Comparison of ENCODE assay signal across 8 mouse cellular contexts in the genomic region with DNA sequence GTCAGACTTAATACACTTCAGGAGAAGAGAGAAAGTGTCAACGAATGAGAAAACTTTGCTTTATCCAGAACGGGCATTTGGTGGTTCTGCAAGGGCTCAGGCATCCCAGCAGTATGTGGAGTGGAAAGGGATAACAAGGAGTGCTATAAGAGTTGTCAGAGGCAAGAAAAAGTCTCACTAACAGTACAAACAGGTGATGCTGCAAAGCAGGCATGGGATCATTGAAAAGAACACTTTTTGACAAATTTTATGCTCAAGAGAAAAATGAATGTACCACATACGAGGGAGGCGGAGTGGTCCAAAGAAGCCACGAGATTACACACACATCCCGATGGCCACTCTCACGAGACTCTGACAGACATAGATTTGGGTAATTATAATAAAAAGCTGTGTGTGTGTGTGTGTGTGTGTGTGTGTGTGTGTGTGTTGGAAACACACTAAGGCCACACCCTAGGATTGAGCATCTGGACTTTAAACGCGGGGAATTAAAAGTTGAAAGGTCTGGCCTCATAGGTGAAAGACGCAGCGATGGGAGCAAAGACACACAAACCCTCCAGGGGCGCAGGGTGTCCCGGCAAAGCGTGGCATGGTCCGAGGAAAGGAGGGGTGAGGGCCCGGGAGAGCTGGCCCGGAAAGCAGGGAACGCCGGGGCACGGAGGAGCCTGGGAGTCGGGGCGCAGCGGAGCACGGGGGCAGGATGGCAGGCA.
DNase-seq lines count a peak whose midpoint lies in the region; ATAC-seq and TF ChIP-seq lines count a peak whose summit lies in the region.

No protein-coding gene starts in this region.

- no peaks in the 10 kb centered on the region for H3K4me1 ChIP-seq in ES-Bruce4 (ENCODE audit: control insufficient read depth, insufficient read depth, low read length)
- H3K4me1 ChIP-seq in hindbrain, embryonic 14.5 days (replicated peaks; ENCODE audit: control insufficient read depth, insufficient read depth, low read length) = peaks cover 14% of the 10 kb centered on the region
- peaks cover 3% of the 10 kb centered on the region; the same call in 1 of the 2 replicates for H3K4me1 ChIP-seq in lung, postnatal 0 days (ENCODE audit: insufficient read depth, low read depth, low read length)
- H3K4me1 ChIP-seq in stomach, embryonic 16.5 days (ENCODE audit: control insufficient read depth, insufficient read depth, low read length) = peaks cover 28% of the 10 kb centered on the region

- no peak for TF ChIP-seq CTCF in gastrocnemius, adult 2 months (IDR thresholded peaks at IDR 0.05)
- no peak for TF ChIP-seq CTCF in ES-Bruce4 (IDR thresholded peaks at IDR 0.05; ENCODE audit: low read depth, low read length)
- peak; percentile 33 for TF ChIP-seq CTCF in lung, postnatal 0 days (IDR thresholded peaks at IDR 0.05)

- TF ChIP-seq EP300 in ES-Bruce4 (IDR thresholded peaks at IDR 0.05; ENCODE audit: insufficient read depth, low read depth, low read length) = no peak
- no peak for TF ChIP-seq EP300 in lung, postnatal 0 days (IDR thresholded peaks at IDR 0.05)

- H3K27me3 ChIP-seq in ES-Bruce4 (ENCODE audit: control insufficient read depth, insufficient read depth, low read length, poor library complexity, severe bottlenecking) = no peaks in the 10 kb centered on the region
- H3K27me3 ChIP-seq in hindbrain, embryonic 14.5 days (ENCODE audit: control insufficient read depth, insufficient read depth, low read length) = no peaks in the 10 kb centered on the region
- H3K27me3 ChIP-seq in lung, postnatal 0 days (replicated peaks; ENCODE audit: insufficient read depth, low read length) = no peaks in the 10 kb centered on the region
- H3K27me3 ChIP-seq in stomach, embryonic 16.5 days (ENCODE audit: control insufficient read depth, insufficient read depth, low read length) = no peaks in the 10 kb centered on the region

- H3K4me2 ChIP-seq in hindbrain, embryonic 14.5 days (replicated peaks) = peak overlapping the region; percentile 70
- H3K4me2 ChIP-seq in lung, postnatal 0 days (replicated peaks; ENCODE audit: low read depth, low read length) = peak overlapping the region; percentile 97
- H3K4me2 ChIP-seq in stomach, embryonic 16.5 days (ENCODE audit: low read depth, low read length) = peak overlapping the region; percentile 78

- peak overlapping the region; percentile 95 for H3K4me3 ChIP-seq in gastrocnemius, adult 2 months
- H3K4me3 ChIP-seq in ES-Bruce4 (ENCODE audit: low read depth, low read length) = peak overlapping the region; percentile 97
- peak overlapping the region; percentile 88 for H3K4me3 ChIP-seq in hindbrain, embryonic 14.5 days (replicated peaks; ENCODE audit: low read length)
- peak overlapping the region; percentile 81 for H3K4me3 ChIP-seq in lung, postnatal 0 days (ENCODE audit: low read depth, low read length)
- H3K4me3 ChIP-seq in stomach, embryonic 16.5 days (replicated peaks; ENCODE audit: low read length) = peak overlapping the region; percentile 84

- 2% methylated on average over 22 of the region's 24 CpGs for WGBS in hindbrain, embryonic 14.5 days
- 1% methylated on average over 19 of the region's 24 CpGs for WGBS in lung, postnatal 0 days
- 2% methylated on average over 24 of the region's 24 CpGs for WGBS in stomach, embryonic 16.5 days

- H3K27ac ChIP-seq in gastrocnemius, adult 2 months = peak overlapping the region; percentile 95
- H3K27ac ChIP-seq in ES-Bruce4 (ENCODE audit: insufficient read depth, low read length) = peak overlapping the region; percentile 87
- H3K27ac ChIP-seq in hindbrain, embryonic 14.5 days = peak overlapping the region; percentile 96
- peak overlapping the region; percentile 92 for H3K27ac ChIP-seq in lung, postnatal 0 days (ENCODE audit: low read length)
- H3K27ac ChIP-seq in stomach, embryonic 16.5 days (ENCODE audit: low read length) = peak overlapping the region; percentile 89

- no peaks in the 10 kb centered on the region for H3K36me3 ChIP-seq in ES-Bruce4 (ENCODE audit: control insufficient read depth, insufficient read depth, low read length, poor library complexity, severe bottlenecking)
- H3K36me3 ChIP-seq in hindbrain, embryonic 14.5 days (replicated peaks; ENCODE audit: control insufficient read depth, insufficient read depth) = no peaks in the 10 kb centered on the region
- no peaks in the 10 kb centered on the region for H3K36me3 ChIP-seq in lung, postnatal 0 days (ENCODE audit: insufficient read depth, low read length)
- no peaks in the 10 kb centered on the region for H3K36me3 ChIP-seq in stomach, embryonic 16.5 days (ENCODE audit: control insufficient read depth, insufficient read depth, low read length)

- no peak for DNase-seq in gastrocnemius, adult 2 months
- no peak for DNase-seq in gastrocnemius, adult 18-20 months (ENCODE audit: low spot score)
- DNase-seq in embryo, embryonic 11.5 days (ENCODE audit: low read depth, low spot score) = peak; percentile 26
- DNase-seq in hindbrain, embryonic 14.5 days (ENCODE audit: low spot score) = peak; percentile 37
- DNase-seq in lung, postnatal 0 days (ENCODE audit: low spot score) = no peak
- DNase-seq in gastrocnemius, adult 8-10 months (ENCODE audit: low spot score in 2 of 2) = no peak

- ATAC-seq in hindbrain, embryonic 14.5 days (ENCODE audit: low FRiP score) = peak; percentile 46; the same call in 1 of the 2 replicates
- no peak; the same call in 1 of the 2 replicates for ATAC-seq in lung, postnatal 0 days
- peak; percentile 22 for ATAC-seq in stomach, embryonic 16.5 days (ENCODE audit: insufficient read depth, low FRiP score)

- TF ChIP-seq POLR2A in ES-Bruce4 (IDR thresholded peaks at IDR 0.05; ENCODE audit: insufficient read depth, low read length) = no peak

- H3K9me3 ChIP-seq in ES-Bruce4 (replicated peaks; ENCODE audit: control insufficient read depth, insufficient read depth, low read length, poor library complexity, severe bottlenecking) = no peaks in the 10 kb centered on the region
- H3K9me3 ChIP-seq in hindbrain, embryonic 14.5 days (ENCODE audit: control insufficient read depth, low read length) = no peaks in the 10 kb centered on the region
- no peaks in the 10 kb centered on the region for H3K9me3 ChIP-seq in lung, postnatal 0 days (ENCODE audit: low read length)
- H3K9me3 ChIP-seq in stomach, embryonic 16.5 days (replicated peaks; ENCODE audit: control insufficient read depth, low read length) = no peaks in the 10 kb centered on the region

- peak overlapping the region; percentile 100 for H3K9ac ChIP-seq in ES-Bruce4 (ENCODE audit: low read depth, poor library complexity, severe bottlenecking)
- H3K9ac ChIP-seq in hindbrain, embryonic 14.5 days = peak overlapping the region; percentile 94
- H3K9ac ChIP-seq in lung, postnatal 0 days (replicated peaks; ENCODE audit: low read depth) = peak overlapping the region; percentile 73
- peak overlapping the region; percentile 91 for H3K9ac ChIP-seq in stomach, embryonic 16.5 days (ENCODE audit: low read length)

- intact Hi-C loops in gastrocnemius, adult 2 months (cut with DNase I) = loop anchor here (5.0 kb wide), 1 partner anchor 115 kb away; no protein-coding TSS in a partner anchor

Comparison
In these comparisons a context has a peak if more than half of its experiments do, and no peak if none do; other contexts are left out.
1. DNase-seq: peak in embryo, embryonic 11.5 days (single experiment) and hindbrain, embryonic 14.5 days (single experiment); none in gastrocnemius, adult 2 months (single experiment), gastrocnemius, adult 18-20 months (single experiment), lung, postnatal 0 days (single experiment) and gastrocnemius, adult 8-10 months (0 of 2).
2. Peak in every context shown above with its lines, with median percentiles within 50 percentile points of each other: H3K27ac ChIP-seq, H3K4me3 ChIP-seq, H3K9ac ChIP-seq and H3K4me2 ChIP-seq.